ENCODE assay signal across 8 mouse cellular contexts in genomic region chr4:45183818-45184520, GRCm38 (mm10). TPM values are rescaled to one million over a fixed set of nuclear protein-coding genes. Genes with fewer than 3 reads are reported as not detected.
DNase-seq lines count a peak whose midpoint lies in the region; ATAC-seq and TF ChIP-seq lines count a peak whose summit lies in the region.

No protein-coding gene starts in this region.

- H3K4me1 ChIP-seq in spleen, adult 2 months (ENCODE audit: control insufficient read depth, insufficient read depth, insufficient read length) = peaks cover 9% of the 10 kb centered on the region
- H3K4me1 ChIP-seq in limb, embryonic 13.5 days = peaks cover 9% of the 10 kb centered on the region; the same call in 1 of the 2 replicates
- peaks cover 4% of the 10 kb centered on the region; the same call in 1 of the 2 replicates for H3K4me1 ChIP-seq in small intestine, adult 2 months (ENCODE audit: control insufficient read depth, insufficient read depth, insufficient read length, low read length)

- H3K9ac ChIP-seq in limb, embryonic 13.5 days = peak overlapping the region; percentile 71

- peak overlapping the region; percentile 99 for H3K4me2 ChIP-seq in limb, embryonic 13.5 days (replicated peaks)

- ATAC-seq in limb, embryonic 13.5 days (ENCODE audit: low FRiP score, low read depth) = peak; percentile 35; the same call in 1 of the 2 replicates
- ATAC-seq in inflammation-experienced regulatory T-cells, adult 6 months = no peak

- no peak for TF ChIP-seq POLR2A in spleen, adult 2 months (IDR thresholded peaks at IDR 0.05; ENCODE audit: low read depth, low read length)
- TF ChIP-seq POLR2A in small intestine, adult 2 months (IDR thresholded peaks at IDR 0.05; ENCODE audit: low read depth, low read length) = no peak

- H3K27ac ChIP-seq in spleen, adult 2 months (ENCODE audit: insufficient read depth, low read length) = no peak overlapping the region
- no peak overlapping the region for H3K27ac ChIP-seq in limb, embryonic 13.5 days
- H3K27ac ChIP-seq in small intestine, adult 2 months (ENCODE audit: insufficient read depth, low read depth, low read length) = no peak overlapping the region

- no peaks in the 10 kb centered on the region for H3K36me3 ChIP-seq in spleen, adult 2 months (ENCODE audit: control insufficient read depth, insufficient read depth, low read length)
- no peaks in the 10 kb centered on the region for H3K36me3 ChIP-seq in limb, embryonic 13.5 days
- no peaks in the 10 kb centered on the region for H3K36me3 ChIP-seq in small intestine, adult 2 months (ENCODE audit: control insufficient read depth, insufficient read depth, low read length)

- H3K27me3 ChIP-seq in spleen, adult 2 months (ENCODE audit: control insufficient read depth, insufficient read depth, low read length) = peaks cover 18% of the 10 kb centered on the region
- peaks cover 76% of the 10 kb centered on the region for H3K27me3 ChIP-seq in limb, embryonic 13.5 days
- H3K27me3 ChIP-seq in small intestine, adult 2 months (ENCODE audit: control insufficient read depth, insufficient read depth, low read length) = peaks cover 19% of the 10 kb centered on the region

- TF ChIP-seq CTCF in spleen, adult 2 months (IDR thresholded peaks at IDR 0.05; ENCODE audit: extremely low read depth, insufficient read depth, insufficient read length, insufficient replicate concordance) = no peak
- no peak for TF ChIP-seq CTCF in small intestine, adult 2 months (IDR thresholded peaks at IDR 0.05; ENCODE audit: extremely low read depth, insufficient read length, insufficient replicate concordance, low read depth, low read length)

- H3K4me3 ChIP-seq in spleen, adult 2 months (ENCODE audit: extremely low read depth, insufficient read depth, insufficient read length) = peak overlapping the region; percentile 52; the same call in 1 of the 2 replicates
- H3K4me3 ChIP-seq in limb, embryonic 13.5 days = peak overlapping the region; percentile 67
- peak overlapping the region; percentile 62 for H3K4me3 ChIP-seq in small intestine, adult 2 months (ENCODE audit: low read depth, low read length)

- H3K9me3 ChIP-seq in limb, embryonic 13.5 days = no peaks in the 10 kb centered on the region

- peak; percentile 11 to 18 for DNase-seq in frontal cortex, postnatal 36 days (ENCODE audit: low spot score in 2 of 2)
- no peak for DNase-seq in frontal cortex, postnatal 10 days (ENCODE audit: low spot score in 2 of 2)
- DNase-seq in spleen, adult 2 months (ENCODE audit: low read depth in 1 of 2, low spot score in 2 of 2) = no peak
- DNase-seq in spleen, adult 18-20 months = no peak
- DNase-seq in left cerebral cortex, adult 9 months (ENCODE audit: low spot score in 2 of 2) = no peak

- WGBS in spleen, adult 2 months = 39% methylated on average over 13 of the region's 13 CpGs
- WGBS in limb, embryonic 13.5 days = 30% methylated on average over 13 of the region's 13 CpGs
- WGBS in small intestine, adult 2 months = 28% methylated on average over 13 of the region's 13 CpGs

RNA-seq across cellular contexts. Expression of gene Frmpd1, which starts 0.7 kb away (rescaled TPM):
- polyA plus RNA-seq in spleen, adult 2 months (2012; rRNA removed) = 0.02 and 0.05 TPM in 2 replicates
- 2.8 and 4.6 TPM in 2 replicates for polyA plus RNA-seq in limb, embryonic 13.5 days (2015; fragmentation: Nextera tagmentation; extraction: Ambion mirVana)
- polyA plus RNA-seq in small intestine, adult 2 months (2012; rRNA removed) = 0.25 and 0.37 TPM in 2 replicates
- not detected for polyA plus RNA-seq in inflammation-experienced regulatory T-cells, adult 6 months (2017; shearing (Covaris generic))

Comparison
In these comparisons a context has a peak if more than half of its experiments do, and no peak if none do; other contexts are left out.
1. DNase-seq: peak in frontal cortex, postnatal 36 days (2 of 2); none in frontal cortex, postnatal 10 days (0 of 2), spleen, adult 2 months (0 of 2), spleen, adult 18-20 months (0 of 2) and left cerebral cortex, adult 9 months (0 of 2).
2. Peak in every context shown above with its lines, with median percentiles within 50 percentile points of each other: H3K4me3 ChIP-seq.